Mouse (Mus musculus): ENCODE results near the gene Gm45208. TPM values are rescaled to one million over a fixed set of nuclear protein-coding genes. Genes with fewer than 3 reads are reported as not detected.

Gene Gm45208
- polyA plus RNA-seq, 1 experiment from 2014 or later = not detected

Other genes starting within 250 kb of the Gm45208 start
- gene Foxp3, start 148.6 kb upstream of the Gm45208 start, polyA plus RNA-seq (2016; fragmentation: Nextera tagmentation; extraction: Ambion mirVana) = 0.05 and 0.06 TPM in 2 replicates
- 1.3 and 1.5 TPM in 2 replicates for gene Ppp1r3f, start 148.0 kb upstream of the Gm45208 start, polyA plus RNA-seq (2016; fragmentation: Nextera tagmentation; extraction: Ambion mirVana)
- 36.5 and 37.9 TPM in 2 replicates for gene Ccdc22, start 116.7 kb upstream of the Gm45208 start, polyA plus RNA-seq (2016; fragmentation: Nextera tagmentation; extraction: Ambion mirVana)
- not detected in 2 replicates for gene Cacna1f, start 115.2 kb upstream of the Gm45208 start, polyA plus RNA-seq (2016; fragmentation: Nextera tagmentation; extraction: Ambion mirVana)
- 1.6 and 1.9 TPM in 2 replicates for gene Syp, start 83.8 kb upstream of the Gm45208 start, polyA plus RNA-seq (2016; fragmentation: Nextera tagmentation; extraction: Ambion mirVana)
- gene Prickle3, start 65.0 kb upstream of the Gm45208 start, polyA plus RNA-seq (2016; fragmentation: Nextera tagmentation; extraction: Ambion mirVana) = 6.4 and 9.1 TPM in 2 replicates
- 72.6 and 77.7 TPM in 2 replicates for gene Plp2, start 50.9 kb upstream of the Gm45208 start, polyA plus RNA-seq (2016; fragmentation: Nextera tagmentation; extraction: Ambion mirVana)
- 0.08 and 0.13 TPM in 2 replicates for gene Magix, start 41.0 kb upstream of the Gm45208 start, polyA plus RNA-seq (2016; fragmentation: Nextera tagmentation; extraction: Ambion mirVana)
- gene Gpkow, start 25.1 kb upstream of the Gm45208 start, polyA plus RNA-seq (2016; fragmentation: Nextera tagmentation; extraction: Ambion mirVana) = 40.5 and 48.2 TPM in 2 replicates
- gene Wdr45, start 7.9 kb upstream of the Gm45208 start, polyA plus RNA-seq (2016; fragmentation: Nextera tagmentation; extraction: Ambion mirVana) = 18.1 and 20.8 TPM in 2 replicates
- 74.0 and 79.0 TPM in 2 replicates for gene Praf2, start 6.2 kb downstream of the Gm45208 start, polyA plus RNA-seq (2016; fragmentation: Nextera tagmentation; extraction: Ambion mirVana)
- 21.8 and 21.9 TPM in 2 replicates for gene Ccdc120, start 28.7 kb downstream of the Gm45208 start, polyA plus RNA-seq (2016; fragmentation: Nextera tagmentation; extraction: Ambion mirVana)
- gene Tfe3, start 40.3 kb downstream of the Gm45208 start, polyA plus RNA-seq (2016; fragmentation: Nextera tagmentation; extraction: Ambion mirVana) = 26.0 and 26.8 TPM in 2 replicates
- gene Gripap1, start 67.5 kb downstream of the Gm45208 start, polyA plus RNA-seq (2016; fragmentation: Nextera tagmentation; extraction: Ambion mirVana) = 29.5 and 36.3 TPM in 2 replicates
- gene Kcnd1, start 100.0 kb downstream of the Gm45208 start, polyA plus RNA-seq (2016; fragmentation: Nextera tagmentation; extraction: Ambion mirVana) = 0.85 and 1.2 TPM in 2 replicates
- gene Otud5, start 119.1 kb downstream of the Gm45208 start, polyA plus RNA-seq (2016; fragmentation: Nextera tagmentation; extraction: Ambion mirVana) = 41.4 and 47.5 TPM in 2 replicates
- 6.2 TPM in 2 replicates for gene Pim2, start 156.0 kb downstream of the Gm45208 start, polyA plus RNA-seq (2016; fragmentation: Nextera tagmentation; extraction: Ambion mirVana)
- gene Slc35a2, start 161.8 kb downstream of the Gm45208 start, polyA plus RNA-seq (2016; fragmentation: Nextera tagmentation; extraction: Ambion mirVana) = 23.3 and 24.0 TPM in 2 replicates
- gene Pqbp1, start 177.0 kb downstream of the Gm45208 start, polyA plus RNA-seq (2016; fragmentation: Nextera tagmentation; extraction: Ambion mirVana) = 131 and 140 TPM in 2 replicates
- 167 and 187 TPM in 2 replicates for gene Timm17b, start 177.1 kb downstream of the Gm45208 start, polyA plus RNA-seq (2016; fragmentation: Nextera tagmentation; extraction: Ambion mirVana)
- not detected in 2 replicates for gene Gm10491, start 185.6 kb downstream of the Gm45208 start, polyA plus RNA-seq (2016; fragmentation: Nextera tagmentation; extraction: Ambion mirVana)
- not detected in 2 replicates for gene Gm10490, start 187.3 kb downstream of the Gm45208 start, polyA plus RNA-seq (2016; fragmentation: Nextera tagmentation; extraction: Ambion mirVana)
- 0.06 and 0.13 TPM in 2 replicates for gene Pcsk1n, start 197.6 kb downstream of the Gm45208 start, polyA plus RNA-seq (2016; fragmentation: Nextera tagmentation; extraction: Ambion mirVana)
- gene Eras, start 206.4 kb downstream of the Gm45208 start, polyA plus RNA-seq (2016; fragmentation: Nextera tagmentation; extraction: Ambion mirVana) = not detected in 2 replicates
- gene Hdac6, start 225.6 kb downstream of the Gm45208 start, polyA plus RNA-seq (2016; fragmentation: Nextera tagmentation; extraction: Ambion mirVana) = 39.6 and 52.8 TPM in 2 replicates

Data from limb, embryonic 10.5 days (tissue).